Mouse (Mus musculus) Muller cell, postnatal 12 days (primary cell): ENCODE results near the gene Slc13a2.

Source experiments
- DNase-seq: peaks from one replicate; pipeline ENCODE4 v3.0.0-alpha.2; 2015; ENCODE audit errors: inconsistent ontology term

The Slc13a2 gene

DNA sequence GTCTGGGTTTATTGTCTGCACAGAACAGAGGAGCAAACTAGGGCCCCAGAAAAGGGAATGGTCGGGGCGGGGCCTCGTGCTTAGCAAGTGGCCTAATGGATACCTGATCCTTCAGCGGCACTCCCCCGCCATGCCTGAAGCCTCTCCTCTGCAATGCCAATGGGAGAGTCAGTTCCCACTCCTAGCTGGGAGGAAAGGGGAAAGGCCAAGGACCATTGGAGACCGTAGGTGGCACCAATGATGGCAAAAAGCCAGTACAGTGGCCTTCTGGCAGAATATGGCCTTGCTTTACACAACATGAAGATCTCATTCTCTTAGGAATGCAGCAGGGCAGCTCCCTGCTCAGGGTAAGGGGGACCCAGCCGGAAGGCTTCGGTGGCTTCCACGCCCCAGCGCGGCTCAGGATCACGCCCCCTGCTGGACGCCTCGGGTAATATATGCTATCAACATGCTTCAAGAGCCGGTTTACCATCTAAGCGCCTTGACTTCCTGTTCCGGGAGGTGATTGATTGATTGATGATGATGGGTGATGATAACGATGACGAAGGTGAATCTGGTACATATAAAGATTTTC lies 13.8 kb upstream of the Slc13a2 start:
- DNase-seq, result no peak

DNA sequence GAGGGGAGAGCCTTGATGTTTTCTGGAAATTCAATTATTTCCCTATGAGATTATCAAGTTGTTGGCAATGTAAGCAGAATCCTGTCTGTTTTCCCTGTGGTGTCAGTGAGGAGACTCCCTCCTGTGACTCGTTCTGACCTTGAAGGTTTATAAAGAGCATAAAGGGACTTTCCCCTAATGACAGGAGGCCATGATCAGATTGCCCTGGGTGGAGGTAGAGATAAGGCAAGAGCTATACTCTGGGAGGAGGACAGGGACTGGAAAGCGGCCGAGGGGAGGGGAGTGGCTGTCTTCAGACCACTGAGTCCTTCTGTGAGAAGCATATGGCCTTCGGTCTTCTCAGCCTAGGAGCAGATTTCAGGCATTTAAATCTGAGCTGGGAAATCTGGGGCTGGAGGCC lies 12.0 kb upstream of the Slc13a2 start:
- DNase-seq, result no peak

DNA sequence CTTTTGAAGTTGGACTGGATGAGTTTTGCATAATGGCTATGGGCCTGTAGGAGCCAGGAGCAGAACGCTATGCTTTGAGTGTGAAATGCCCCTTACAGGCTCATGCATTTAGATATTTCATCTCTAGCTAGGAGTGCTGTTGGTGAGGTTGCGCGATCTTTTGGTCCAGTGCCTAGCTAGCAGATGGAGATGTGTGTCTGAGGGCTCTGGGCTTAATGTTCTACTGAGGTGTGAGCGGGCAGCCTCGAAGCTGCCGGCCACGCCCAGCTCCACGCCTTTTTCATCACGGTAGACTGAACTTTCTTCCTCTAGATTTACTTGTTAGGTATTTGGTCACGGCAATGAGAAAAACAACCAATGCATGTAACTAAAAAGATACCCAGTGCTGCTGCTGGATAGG lies 9.2 kb upstream of the Slc13a2 start:
- DNase-seq, result no peak

DNA sequence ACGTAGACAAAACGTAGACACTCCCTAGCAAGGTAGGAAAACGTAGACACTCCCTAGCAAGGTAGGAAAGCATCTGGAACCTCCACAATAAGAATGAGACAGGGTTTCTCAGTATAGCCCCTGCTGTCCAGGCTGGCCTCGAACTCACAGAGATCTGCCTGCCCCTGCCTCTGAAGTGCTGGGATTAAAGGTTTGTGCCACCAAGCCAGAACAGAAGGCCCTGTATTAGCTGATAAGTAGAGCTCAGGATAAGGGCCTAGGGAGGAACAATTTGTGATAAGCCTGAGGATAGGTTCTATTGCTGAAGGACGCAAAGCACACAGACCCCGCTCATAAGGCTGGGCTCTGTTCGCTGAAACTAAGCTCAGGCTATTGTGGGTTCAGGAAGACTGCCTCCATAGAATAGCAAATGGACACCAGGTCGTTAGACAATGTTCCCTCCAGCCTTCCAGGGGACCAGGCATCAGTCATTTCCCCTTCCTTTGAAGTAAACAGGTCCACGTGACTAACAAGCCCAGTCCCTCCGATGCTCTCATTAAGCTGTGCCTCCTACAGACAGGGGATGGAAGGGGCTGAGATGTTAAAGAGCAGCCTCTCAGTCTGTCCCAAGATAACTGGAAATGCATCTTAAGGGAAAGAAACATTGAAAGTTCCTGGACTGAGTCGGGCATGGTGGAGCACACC lies 8.3 kb upstream of the Slc13a2 start:
- DNase-seq, result no peak

DNA sequence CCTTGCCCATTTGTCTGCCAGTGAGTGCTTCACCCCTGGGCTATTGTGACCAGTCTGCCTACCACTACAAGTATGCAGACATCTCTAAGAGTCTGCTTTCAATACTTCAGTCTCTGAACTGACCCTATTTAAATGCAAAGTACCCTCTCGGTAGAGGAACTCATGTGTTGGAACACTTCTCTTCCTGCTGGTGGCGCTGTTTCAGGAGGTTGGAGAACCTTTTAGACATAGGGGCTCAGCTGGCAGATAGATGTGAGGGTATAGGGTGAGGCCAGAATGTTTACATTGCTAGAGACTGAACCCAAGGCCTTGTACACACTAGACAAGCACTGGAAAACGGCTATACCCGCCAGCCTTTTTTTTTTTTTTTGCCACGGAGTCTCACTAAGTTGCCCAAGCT lies 6.3 kb upstream of the Slc13a2 start:
- DNase-seq, result no peak

DNA sequence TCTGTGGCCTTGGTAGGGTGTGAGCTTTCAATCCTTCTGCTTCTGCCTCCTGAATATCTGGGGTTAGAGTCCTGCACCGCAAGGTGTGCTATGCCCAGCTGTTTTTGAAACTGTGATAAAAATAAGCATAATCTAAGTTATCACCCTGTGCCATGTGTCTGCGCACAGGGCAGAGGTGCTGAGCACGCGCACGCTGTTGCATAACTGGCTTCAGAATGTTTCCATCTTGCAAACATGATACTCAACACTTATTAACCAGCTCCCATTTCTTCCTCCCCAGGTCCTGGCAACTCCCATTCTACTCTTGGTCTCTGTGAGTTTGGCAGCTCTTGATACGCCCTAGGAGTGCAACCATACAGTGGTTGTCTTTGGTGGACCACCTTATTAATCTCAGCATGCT lies 5.6 kb upstream of the Slc13a2 start:
- DNase-seq, result no peak

DNA sequence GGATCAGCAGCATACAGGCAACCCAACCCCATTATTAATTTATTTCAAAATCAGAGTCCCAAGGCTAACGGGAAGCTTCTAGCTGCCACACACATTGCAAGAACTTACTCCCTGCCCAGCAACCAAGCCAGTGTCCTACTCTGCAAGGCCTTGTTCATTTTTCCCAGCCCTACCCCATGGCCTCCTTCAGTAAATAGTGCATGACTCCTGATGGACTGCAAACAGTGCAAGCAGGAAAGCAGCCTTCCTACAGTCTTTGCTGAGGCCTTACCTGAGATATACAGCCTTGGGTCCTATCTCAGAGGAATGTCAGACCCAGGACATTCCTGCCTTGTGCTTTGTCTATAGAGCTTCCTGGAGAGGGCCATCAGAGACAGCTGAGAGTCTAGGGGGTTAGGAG lies 3.6 kb upstream of the Slc13a2 start:
- no peak for DNase-seq

DNA sequence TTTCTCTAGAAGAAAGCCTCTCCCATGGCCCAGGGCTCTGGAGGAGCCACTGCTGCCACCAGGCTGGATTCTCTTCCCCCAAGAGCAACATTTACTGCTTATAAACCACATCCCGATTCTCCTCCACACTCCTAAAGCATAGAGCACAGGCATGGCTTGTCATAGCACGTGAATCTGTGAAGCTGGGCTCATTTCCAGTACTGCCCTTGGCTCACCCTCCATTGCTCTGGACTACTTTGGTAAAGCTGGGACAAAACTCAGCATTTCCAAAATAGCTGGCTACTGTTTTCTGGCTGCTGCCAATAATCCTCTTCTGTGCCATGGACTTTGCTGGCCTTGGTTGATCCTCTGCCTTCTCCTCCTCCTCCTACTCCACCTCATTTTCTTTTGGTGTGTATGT lies 2.3 kb upstream of the Slc13a2 start:
- peak; percentile 73 for DNase-seq

DNA sequence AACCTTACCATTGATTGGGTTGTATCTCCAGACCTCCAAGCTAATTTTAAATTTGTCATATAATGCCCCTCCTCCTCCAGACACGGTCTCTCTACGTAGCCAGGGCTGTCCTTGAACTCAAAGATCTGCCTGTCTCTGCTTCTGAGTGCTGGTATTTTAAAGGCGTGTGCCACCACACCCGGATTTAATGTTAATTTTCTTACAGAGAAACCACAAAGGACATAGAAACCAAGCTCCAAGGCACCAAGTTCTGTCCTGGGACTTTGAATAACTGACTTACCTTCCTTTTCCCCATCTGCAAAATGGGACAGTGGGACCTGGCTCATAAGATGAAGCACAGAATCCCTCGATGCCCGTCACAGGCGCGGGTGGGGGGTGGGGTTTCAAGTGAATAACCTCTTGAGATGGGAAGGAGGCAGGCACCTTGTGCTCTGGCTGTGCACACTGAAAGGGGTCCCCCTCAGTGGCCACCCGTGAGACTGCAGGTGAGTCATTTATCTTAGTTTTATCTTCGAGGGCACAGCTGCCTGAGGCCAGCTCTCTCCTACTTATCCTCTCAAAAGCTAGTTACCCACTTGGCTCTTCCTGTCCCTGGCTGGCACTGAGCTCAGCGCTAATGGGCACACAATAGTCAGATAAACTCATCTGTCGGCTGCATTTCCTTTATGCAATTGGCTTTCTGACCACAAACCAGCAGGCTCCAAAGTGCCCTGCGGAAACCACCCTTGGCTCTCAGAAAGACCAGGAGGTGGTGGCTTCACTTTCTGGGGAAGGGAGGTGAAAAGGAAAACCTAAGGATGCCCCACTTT lies 612 bp downstream of the Slc13a2 start:
- peak; percentile 69 for DNase-seq

DNA sequence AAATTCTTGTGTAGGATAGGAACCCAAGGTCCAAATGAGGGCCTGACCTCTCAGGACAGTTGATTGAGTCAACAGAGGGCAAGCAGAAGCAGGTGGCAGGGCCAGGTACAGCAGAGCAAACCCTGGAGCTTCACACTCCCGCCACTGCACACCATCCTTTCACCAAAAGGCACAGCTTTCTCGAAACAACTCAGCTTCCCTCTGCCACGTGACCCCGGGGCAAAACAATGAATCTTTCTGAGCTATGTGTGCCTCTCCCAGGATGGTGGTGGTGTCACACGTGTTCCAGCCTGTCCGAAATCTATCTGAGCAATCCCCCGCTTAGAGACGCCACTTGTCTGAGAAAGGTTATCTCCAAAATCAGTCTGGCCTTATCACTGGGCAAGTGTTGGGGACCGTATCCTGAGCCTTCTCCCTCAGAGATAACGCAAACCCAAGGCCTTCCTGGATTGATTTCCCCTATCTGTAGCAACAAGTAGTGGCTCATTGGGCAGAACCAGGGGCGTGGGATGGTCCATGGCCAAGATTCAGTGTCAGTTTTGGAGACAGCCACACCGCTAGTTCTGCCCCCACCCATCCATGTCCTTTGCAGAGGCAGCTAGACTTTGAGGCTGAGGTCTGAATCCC lies 1.6 kb downstream of the Slc13a2 start:
- no peak for DNase-seq

DNA sequence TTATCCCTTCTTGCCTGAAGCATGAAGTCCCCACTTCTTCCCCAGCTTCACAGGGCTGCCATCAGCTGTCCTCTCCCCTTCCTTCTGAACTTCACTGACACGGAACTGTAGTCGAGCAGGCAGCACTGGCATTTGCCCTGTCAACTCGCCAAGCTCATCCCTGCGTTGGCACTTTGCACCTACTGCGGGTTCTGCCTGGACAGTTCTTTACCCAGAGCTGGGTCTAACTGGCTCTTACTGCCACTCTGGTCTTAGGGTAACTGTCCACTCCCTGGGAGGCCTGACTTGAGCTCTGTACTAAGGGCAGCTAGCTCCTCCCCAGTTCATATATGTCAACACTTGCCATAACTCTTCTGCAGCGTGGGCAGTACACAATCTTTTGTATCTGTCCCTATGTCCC lies 5.2 kb downstream of the Slc13a2 start:
- no peak for DNase-seq

DNA sequence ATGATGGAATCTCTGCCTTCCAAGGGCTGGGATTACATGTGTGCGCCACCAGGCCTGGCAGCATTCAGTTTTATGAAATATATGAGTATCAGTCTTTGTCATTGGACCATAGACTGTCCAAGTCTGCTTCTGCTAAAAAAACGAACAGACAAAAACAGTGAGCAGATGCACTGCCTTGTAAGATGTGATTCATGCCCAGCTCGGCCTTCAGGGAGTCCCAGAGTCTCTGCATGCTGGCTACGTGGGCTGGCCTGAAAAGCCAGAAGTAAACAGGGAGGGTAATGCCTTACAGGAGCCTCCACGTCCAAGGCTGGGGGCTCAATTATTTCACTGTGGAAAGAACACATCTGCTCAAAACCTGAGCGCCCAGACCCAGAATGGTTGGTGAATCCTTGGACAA lies 9.2 kb downstream of the Slc13a2 start:
- no peak for DNase-seq

DNA sequence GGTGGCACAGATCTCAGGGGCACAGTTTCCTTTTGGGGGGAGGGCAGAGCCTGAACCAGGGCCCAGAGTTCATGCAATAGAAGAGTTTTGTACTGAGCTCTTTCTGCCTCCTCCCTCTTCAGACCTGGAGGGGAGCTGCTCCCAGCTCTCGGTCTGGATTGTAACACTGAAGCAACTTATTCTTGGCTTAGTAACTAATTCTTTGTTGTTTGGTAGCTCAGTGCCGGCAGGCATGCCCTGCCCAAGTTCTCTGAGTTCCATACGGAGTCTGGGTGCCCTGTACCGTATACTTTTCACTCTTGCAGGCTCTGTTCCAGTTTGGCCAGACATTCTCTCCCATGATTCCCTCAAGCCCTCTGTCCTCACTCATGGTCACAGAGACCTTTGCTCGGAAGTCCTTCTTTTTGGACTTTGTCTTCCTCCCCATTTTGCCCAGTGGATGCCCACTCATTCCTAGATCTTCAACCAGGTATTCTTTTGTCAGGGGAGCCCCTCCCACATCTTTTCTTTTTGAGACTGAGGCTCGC lies 9.6 kb downstream of the Slc13a2 start:
- DNase-seq, result no peak

DNA sequence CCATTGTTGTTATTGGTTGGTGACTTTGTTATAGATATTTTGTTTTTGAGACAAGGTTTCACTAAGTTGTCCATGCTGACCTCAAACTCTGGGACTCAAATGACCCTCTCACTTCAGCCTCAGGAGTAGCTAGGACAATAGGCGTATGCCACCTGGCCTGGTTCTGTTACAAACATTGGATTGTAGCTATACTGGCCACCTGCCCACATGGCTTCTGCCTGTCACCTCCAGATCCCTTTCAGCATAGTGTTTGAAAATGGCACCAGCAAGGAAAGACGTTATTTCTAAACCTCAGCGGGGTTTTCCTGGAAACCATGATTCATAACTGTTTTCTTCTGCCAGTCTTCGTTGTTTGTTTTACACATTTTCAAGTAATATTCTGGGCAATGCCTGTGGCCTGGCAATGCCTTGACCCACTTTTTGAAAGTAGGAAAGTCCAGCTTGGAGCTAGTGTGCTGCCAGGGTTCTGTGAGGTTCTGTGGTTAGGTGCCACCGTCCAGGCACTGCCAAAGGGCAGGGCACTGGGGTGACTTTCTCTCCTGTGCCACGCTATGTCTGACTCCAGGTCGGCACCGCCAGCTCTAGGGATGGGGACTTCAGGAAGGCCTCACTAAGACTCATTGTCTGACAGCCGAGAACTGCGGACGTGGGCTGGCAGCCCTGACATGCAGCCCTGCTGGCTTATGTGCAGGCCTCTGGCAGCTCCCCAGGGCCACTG lies 10.3 kb downstream of the Slc13a2 start:
- peak; percentile 74 for DNase-seq

DNA sequence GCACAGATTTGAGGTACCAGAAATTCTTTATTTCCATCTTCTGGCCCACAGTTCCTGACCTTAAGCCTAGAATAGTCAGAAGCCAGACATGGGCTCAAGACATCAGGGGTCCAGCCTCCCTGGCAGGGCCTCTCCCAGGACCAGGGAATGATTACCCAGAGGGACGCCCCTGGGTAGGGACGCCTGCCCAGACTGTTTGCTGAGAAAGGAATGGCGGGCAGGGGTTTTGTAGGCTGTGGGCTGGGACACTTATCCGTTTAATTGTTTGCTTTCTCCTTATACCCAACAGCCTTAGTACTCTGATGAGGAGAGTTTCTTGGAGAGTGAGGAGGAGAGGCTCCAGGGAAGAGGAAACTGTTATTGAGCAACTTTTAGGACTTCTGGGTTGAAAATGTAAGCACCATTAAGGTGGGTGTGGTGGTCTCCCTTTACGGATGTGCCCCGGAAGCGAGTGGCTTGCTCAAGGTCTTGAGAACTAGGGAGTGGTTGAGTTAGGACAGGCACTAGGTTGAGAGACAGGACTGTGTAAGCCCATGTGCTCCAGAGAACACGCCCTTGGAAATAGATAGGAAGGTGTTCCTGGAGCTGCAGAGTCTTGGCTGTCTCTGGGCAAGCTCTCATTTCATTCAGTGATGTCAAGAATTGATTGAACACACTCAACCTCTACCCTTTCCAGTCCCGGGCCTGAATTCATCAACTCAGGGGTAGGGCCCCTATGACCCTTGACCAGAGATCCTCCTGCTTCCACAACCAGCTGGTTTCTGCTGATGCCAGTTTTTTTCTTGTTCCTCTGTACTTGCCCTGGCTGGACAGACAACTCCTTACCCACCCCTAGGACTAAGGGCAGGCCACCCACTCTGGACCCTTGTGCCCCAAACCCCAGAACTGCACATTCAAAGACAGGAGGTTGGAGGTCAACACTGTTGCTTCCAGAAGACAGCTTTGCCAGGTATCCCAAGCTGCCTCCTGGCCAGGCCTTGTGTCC lies 13.5 kb downstream of the Slc13a2 start:
- DNase-seq, result no peak

DNA sequence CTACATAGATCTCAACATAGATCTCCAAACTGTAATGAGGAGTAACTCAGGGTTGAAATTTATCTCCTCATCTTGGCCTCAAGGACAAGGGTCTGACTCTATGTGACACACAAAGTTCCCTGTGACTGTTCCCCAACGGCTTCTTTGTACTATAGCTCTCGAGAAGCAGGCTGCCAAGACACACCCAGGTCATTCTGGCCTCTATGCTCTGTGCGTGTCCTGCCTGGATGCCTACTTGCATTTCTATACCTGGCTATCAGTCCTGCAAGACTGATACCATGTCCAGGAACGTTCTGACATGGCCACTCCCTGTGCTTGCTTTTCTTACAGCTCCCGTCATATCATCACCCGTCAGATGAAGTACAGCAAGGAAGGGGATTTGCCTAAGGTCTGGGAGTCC lies 20.0 kb downstream of the Slc13a2 start:
- no peak for DNase-seq

DNA sequence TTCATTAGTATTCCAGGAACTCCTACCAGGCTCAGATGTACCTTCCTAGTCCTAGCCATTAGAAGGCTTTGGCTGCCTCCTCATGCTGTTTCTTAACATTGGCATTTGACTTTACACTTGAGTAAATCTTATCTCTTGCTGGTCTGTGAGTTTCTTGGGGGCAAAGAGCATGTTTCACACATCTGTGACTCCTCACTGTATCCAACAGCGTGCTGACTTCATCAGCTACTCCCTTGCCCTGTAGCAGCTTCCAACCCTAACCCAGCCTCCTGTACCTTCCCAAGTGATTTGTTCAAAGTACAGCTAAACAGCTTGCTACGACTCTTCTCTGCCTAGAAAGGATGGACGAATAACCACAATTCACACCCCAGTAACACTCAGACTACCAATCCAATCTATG lies 20.5 kb downstream of the Slc13a2 start:
- DNase-seq, result no peak

DNA sequence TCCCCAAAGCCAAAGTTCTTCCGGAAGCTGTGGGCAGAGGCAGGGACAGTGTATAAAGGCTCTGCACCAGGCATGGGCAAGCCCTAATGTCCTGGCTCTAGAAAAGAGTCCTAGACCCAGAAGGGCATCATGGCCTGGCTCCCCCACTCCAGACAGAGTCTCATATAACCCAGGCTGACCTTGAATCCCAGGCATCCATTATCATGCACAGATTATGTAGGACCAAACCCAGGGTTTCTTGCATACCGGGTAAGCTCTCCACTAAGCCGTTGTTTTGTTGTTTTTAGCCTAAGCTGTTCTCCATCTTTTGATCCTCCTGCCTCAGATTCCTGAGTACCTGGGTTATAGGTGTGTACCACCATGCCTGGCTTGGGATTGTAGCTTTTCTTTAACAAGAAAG lies 21.1 kb downstream of the Slc13a2 start:
- no peak for DNase-seq

DNA sequence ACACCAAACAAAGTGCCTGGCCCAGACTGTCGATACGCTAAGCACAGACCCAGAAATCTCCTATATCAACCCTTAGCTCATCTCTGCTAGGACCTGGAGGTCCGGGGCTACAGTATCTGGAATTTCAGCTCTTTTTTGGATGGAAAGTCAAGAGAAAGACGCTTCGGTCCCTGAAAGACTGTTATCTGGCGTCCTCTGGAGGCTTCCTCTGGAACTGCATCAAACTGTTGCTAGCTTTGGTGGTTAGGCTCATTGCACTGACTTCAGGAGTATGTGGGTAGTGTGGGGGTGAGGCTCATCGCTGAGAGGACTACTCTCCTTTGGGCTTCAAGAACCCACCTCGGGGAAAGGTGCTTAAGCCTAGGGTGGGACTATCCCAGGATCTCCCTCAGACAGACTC lies 22.3 kb downstream of the Slc13a2 start:
- DNase-seq, result peak; percentile 56

DNA sequence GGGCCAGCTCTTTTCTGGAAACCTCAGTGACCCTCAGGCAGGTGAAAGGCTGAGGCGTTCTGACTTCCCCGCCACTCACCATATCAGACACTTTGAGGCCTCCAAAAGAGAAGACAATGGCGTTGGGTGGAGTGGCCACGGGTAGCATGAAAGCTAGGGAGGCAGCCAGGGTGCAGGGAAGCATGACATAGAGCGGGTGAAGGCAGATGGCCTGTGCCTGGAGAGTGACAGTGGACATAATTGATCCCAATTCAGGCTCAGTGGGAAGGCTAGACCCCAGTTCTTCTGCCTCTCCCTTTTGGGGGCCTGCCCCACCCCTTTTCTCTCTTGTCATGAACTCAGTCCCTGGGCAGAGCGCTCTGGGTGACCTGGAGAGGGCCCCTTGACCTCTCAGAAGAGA lies 23.8 kb downstream of the Slc13a2 start:
- DNase-seq, result no peak

DNA sequence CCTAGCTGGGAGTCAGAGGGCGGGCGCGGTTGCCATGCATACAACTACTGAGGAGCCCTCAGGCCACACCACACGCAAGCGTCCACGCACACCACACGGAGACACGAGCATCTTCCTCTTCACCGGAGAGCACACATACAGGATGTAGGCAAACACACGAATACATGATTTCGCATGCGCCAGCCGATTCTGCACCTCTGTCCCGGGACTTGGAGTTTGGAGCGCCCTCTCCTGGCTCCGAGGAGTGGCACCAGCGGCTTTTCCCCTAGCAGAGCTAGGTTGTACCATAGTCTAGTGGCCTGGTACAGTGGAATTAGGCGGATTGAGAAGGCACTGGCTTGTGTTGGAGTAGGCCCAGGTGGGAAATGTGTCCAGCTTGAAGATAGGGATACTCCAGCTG lies 24.6 kb downstream of the Slc13a2 start:
- peak; percentile 44 for DNase-seq
